Mouse (Mus musculus) liver, embryonic 12.5 days (tissue): ENCODE measurements around the gene Stk10. TPM values are rescaled to one million over a fixed set of nuclear protein-coding genes. Genes with fewer than 3 reads are reported as not detected.

Experiments
- ATAC-seq: fragments of 200-750 bp; cut with Nextera tagmentation; 2 replicates; pipeline ENCODE4 v1.8.0; 2017; ENCODE audit warnings: moderate number of reproducible peaks, mild to moderate bottlenecking, moderate library complexity
- H3K27ac ChIP-seq: fragments of 300-500 bp; sonication (generic); 2 replicates; pipeline ENCODE4 v1.5.1; 2016; ENCODE audit warnings: mild to moderate bottlenecking
- H3K27me3 ChIP-seq: fragments of 300-500 bp; sonication (generic); replicated peaks from 2 replicates; pipeline ENCODE4 v1.6.1; 2016; ENCODE audit warnings: mild to moderate bottlenecking, moderate library complexity
- H3K36me3 ChIP-seq: fragments of 300-500 bp; sonication (generic); 2 replicates; pipeline ENCODE4 v1.6.1; 2016; ENCODE audit warnings: mild to moderate bottlenecking, moderate library complexity
- H3K4me1 ChIP-seq: fragments of 300-500 bp; sonication (generic); 2 replicates; pipeline ENCODE4 v1.6.1; 2016
- H3K4me2 ChIP-seq: fragments of 300-500 bp; sonication (generic); 2 replicates; pipeline ENCODE4 v1.6.1; 2016; ENCODE audit warnings: mild to moderate bottlenecking, moderate library complexity
- H3K4me3 ChIP-seq: fragments of 300-500 bp; sonication (generic); 2 replicates; pipeline ENCODE4 v1.5.1; 2016; ENCODE audit warnings: mild to moderate bottlenecking, moderate library complexity
- H3K9ac ChIP-seq: fragments of 300-500 bp; sonication (generic); 2 replicates; pipeline ENCODE4 v1.6.1; 2016; ENCODE audit warnings: mild to moderate bottlenecking, moderate library complexity
- H3K9me3 ChIP-seq: fragments of 300-500 bp; sonication (generic); replicated peaks from 2 replicates; pipeline ENCODE4 v1.6.1; 2016; ENCODE audit warnings: mild to moderate bottlenecking, moderate library complexity
- WGBS: fragments of 180-500 bp; shearing (Covaris S2); methylation state at CpG from one replicate; pipeline ENCODE4 v1.1.7; 2016; ENCODE audit not compliant: insufficient replicate concordance; 5-methylcytosine and 5-hydroxymethylcytosine counted together
- polyA plus RNA-seq: library from polyadenylated mRNA; unstranded; fragments of >200 nt; fragmentation: Nextera tagmentation; extraction: Ambion mirVana; gene quantifications from 2 replicates; pipeline ENCODE4 v1.2.1, GENCODE M21; 2016

The Stk10 gene
- polyA plus RNA-seq, 1 experiment from 2014 or later = 5.7 TPM

- no peak for ATAC-seq
- 51% methylated on average over 4 of the region's 4 CpGs for WGBS
These were observed 96.7 kb downstream of the Stk10 start for GRCm38 (mm10) chr11:32629713-32630211.

GRCm38 (mm10) chr11:32632671-32633070 is 99.6 kb downstream of the Stk10 start:
- H3K4me3 ChIP-seq = no peak overlapping the region
- no peaks in the 10 kb centered on the region for H3K36me3 ChIP-seq
- no peak overlapping the region for H3K9ac ChIP-seq
- 86% methylated on average over 5 of the region's 5 CpGs for WGBS
- H3K27me3 ChIP-seq = no peaks in the 10 kb centered on the region
- peaks cover 27% of the 10 kb centered on the region for H3K4me1 ChIP-seq
- H3K9me3 ChIP-seq = no peaks in the 10 kb centered on the region
- ATAC-seq = no peak
- no peak overlapping the region for H3K4me2 ChIP-seq
- H3K27ac ChIP-seq = no peak overlapping the region

More at GRCm38 (mm10) chr11:32629713-32630211, 96.7 kb downstream of the Stk10 start:
- no peak overlapping the region for H3K27ac ChIP-seq
- H3K4me2 ChIP-seq = no peak overlapping the region
- H3K36me3 ChIP-seq = no peaks in the 10 kb centered on the region
- no peak overlapping the region for H3K4me3 ChIP-seq
- no peaks in the 10 kb centered on the region for H3K27me3 ChIP-seq
- H3K9ac ChIP-seq = no peak overlapping the region
- H3K9me3 ChIP-seq = no peaks in the 10 kb centered on the region
- peaks cover 12% of the 10 kb centered on the region for H3K4me1 ChIP-seq

GRCm38 (mm10) chr11:32633542-32633941 is 100.4 kb downstream of the Stk10 start:
- Histone ChIP-seq H3K27ac (no peak overlapping the region), H3K9me3 (no peaks in the 10 kb centered on the region), H3K27me3 (no peaks in the 10 kb centered on the region), H3K4me1 (peaks cover 27% of the 10 kb centered on the region), H3K36me3 (no peaks in the 10 kb centered on the region), H3K4me2 (no peak overlapping the region), H3K4me3 (no peak overlapping the region), H3K9ac (no peak overlapping the region)
- no peak for ATAC-seq
- WGBS = 70% methylated on average over 3 of the region's 3 CpGs

GRCm38 (mm10) chr11:32634143-32634542 is 101.0 kb downstream of the Stk10 start:
- Histone ChIP-seq H3K4me1 (peaks cover 27% of the 10 kb centered on the region), H3K9ac (no peak overlapping the region), H3K36me3 (no peaks in the 10 kb centered on the region), H3K4me2 (no peak overlapping the region), H3K27ac (peak overlapping the region; percentile 67; the same call in 1 of the 2 replicates), H3K4me3 (no peak overlapping the region), H3K27me3 (no peaks in the 10 kb centered on the region), H3K9me3 (no peaks in the 10 kb centered on the region)
- 0 out of 2 replicates have a peak, but pooled peaks have one; percentile 21 for ATAC-seq
- WGBS = 38% methylated on average over 2 of the region's 2 CpGs

GRCm38 (mm10) chr11:32634842-32635241 is 101.7 kb downstream of the Stk10 start:
- H3K9me3 ChIP-seq = no peaks in the 10 kb centered on the region
- H3K36me3 ChIP-seq = no peaks in the 10 kb centered on the region
- 31% methylated on average over 2 of the region's 2 CpGs for WGBS
- H3K4me1 ChIP-seq = peaks cover 28% of the 10 kb centered on the region
- no peak overlapping the region for H3K4me3 ChIP-seq
- H3K27ac ChIP-seq = peak overlapping the region; percentile 67
- peak; percentile 66 for ATAC-seq
- H3K4me2 ChIP-seq = no peak overlapping the region
- H3K27me3 ChIP-seq = no peaks in the 10 kb centered on the region
- H3K9ac ChIP-seq = no peak overlapping the region

GRCm38 (mm10) chr11:32636275-32636674 is 103.2 kb downstream of the Stk10 start:
- 20% methylated on average over 4 of the region's 4 CpGs for WGBS
- Histone ChIP-seq H3K27ac (no peak overlapping the region), H3K27me3 (no peaks in the 10 kb centered on the region), H3K4me2 (no peak overlapping the region), H3K9ac (no peak overlapping the region), H3K4me3 (no peak overlapping the region), H3K36me3 (no peaks in the 10 kb centered on the region), H3K4me1 (peaks cover 42% of the 10 kb centered on the region), H3K9me3 (no peaks in the 10 kb centered on the region)
- ATAC-seq = no peak

- 82% methylated on average over 8 of the region's 8 CpGs for WGBS
- Histone ChIP-seq H3K36me3 (no peaks in the 10 kb centered on the region), H3K9me3 (no peaks in the 10 kb centered on the region), H3K27me3 (no peaks in the 10 kb centered on the region), H3K27ac (no peak overlapping the region), H3K4me3 (no peak overlapping the region), H3K9ac (no peak overlapping the region), H3K4me1 (peaks cover 49% of the 10 kb centered on the region), H3K4me2 (no peak overlapping the region)
- no peak for ATAC-seq
These were observed 105.6 kb downstream of the Stk10 start for GRCm38 (mm10) chr11:32638521-32639255.

- no peaks in the 10 kb centered on the region for H3K9me3 ChIP-seq
- H3K4me1 ChIP-seq = peaks cover 48% of the 10 kb centered on the region
- H3K4me2 ChIP-seq = peak overlapping the region; percentile 85
- H3K9ac ChIP-seq = peak overlapping the region; percentile 98
- peak overlapping the region; percentile 99 for H3K27ac ChIP-seq
- no peaks in the 10 kb centered on the region for H3K27me3 ChIP-seq
- WGBS = 20% methylated on average over 4 of the region's 4 CpGs
- no peak; the same call in 1 of the 2 replicates for ATAC-seq
- H3K36me3 ChIP-seq = no peaks in the 10 kb centered on the region
- H3K4me3 ChIP-seq = peak overlapping the region; percentile 91
These were observed 107.5 kb downstream of the Stk10 start for GRCm38 (mm10) chr11:32640617-32641016.

- no peaks in the 10 kb centered on the region for H3K27me3 ChIP-seq
- H3K4me3 ChIP-seq = peak within 1 kb of the TSS; percentile 91
- H3K4me2 ChIP-seq = peak within 1 kb of the TSS; percentile 85
- peaks cover 50% of the 10 kb centered on the region for H3K4me1 ChIP-seq
- peak within 1 kb of the TSS; percentile 98 for H3K9ac ChIP-seq
- H3K27ac ChIP-seq = peak within 1 kb of the TSS; percentile 99
- H3K36me3 ChIP-seq = no peaks in the 10 kb centered on the region
- H3K9me3 ChIP-seq = no peaks in the 10 kb centered on the region
- ATAC-seq = peak; percentile 92
- under 1% methylated on average over 62 of the region's 64 CpGs for WGBS
These were observed 109.3 kb downstream of the Stk10 start, which contains the start of gene Fbxw11 for GRCm38 (mm10) chr11:32642249-32642876. Fbxw11 (plus strand) TSS chr11:32642724.

GRCm38 (mm10) chr11:32642899-32643886 is 110.1 kb downstream of the Stk10 start:
- peak overlapping the region; percentile 85 for H3K4me2 ChIP-seq
- WGBS = under 1% methylated on average over 52 of the region's 54 CpGs
- H3K4me3 ChIP-seq = peak overlapping the region; percentile 91
- H3K9me3 ChIP-seq = no peaks in the 10 kb centered on the region
- peak overlapping the region; percentile 98 for H3K9ac ChIP-seq
- peaks cover 58% of the 10 kb centered on the region for H3K4me1 ChIP-seq
- H3K36me3 ChIP-seq = no peaks in the 10 kb centered on the region
- H3K27me3 ChIP-seq = no peaks in the 10 kb centered on the region
- H3K27ac ChIP-seq = peak overlapping the region; percentile 99
- peak; percentile 50 for ATAC-seq

- H3K4me2 ChIP-seq = peak overlapping the region; percentile 85
- H3K9me3 ChIP-seq = no peaks in the 10 kb centered on the region
- peak overlapping the region; percentile 99 for H3K27ac ChIP-seq
- H3K4me3 ChIP-seq = peak overlapping the region; percentile 91
- H3K36me3 ChIP-seq = no peaks in the 10 kb centered on the region
- ATAC-seq = no peak
- WGBS = 24% methylated on average over 3 of the region's 3 CpGs
- peaks cover 59% of the 10 kb centered on the region for H3K4me1 ChIP-seq
- H3K27me3 ChIP-seq = no peaks in the 10 kb centered on the region
- peak overlapping the region; percentile 98 for H3K9ac ChIP-seq
These were observed 110.9 kb downstream of the Stk10 start for GRCm38 (mm10) chr11:32644010-32644409.
